Mouse (Mus musculus) testis, adult 2 months (tissue): Measurements from ENCODE around the gene Adprhl2. TPM values are rescaled to one million over a fixed set of nuclear protein-coding genes. Genes with fewer than 3 reads are reported as not detected.

Experiments
- H3K27ac ChIP-seq: fragments of 200-500 bp; 2 replicates; pipeline ENCODE4 v1.5.1; 2012; ENCODE audit warnings: low read depth, low read length; ENCODE audit not compliant: control insufficient read depth, insufficient read depth
- H3K27me3 ChIP-seq: fragments of 200-500 bp; 2 replicates; pipeline ENCODE4 v1.6.1; 2012; ENCODE audit warnings: mild to moderate bottlenecking, low read length, moderate library complexity; ENCODE audit not compliant: control insufficient read depth, insufficient read depth
- H3K36me3 ChIP-seq: fragments of 200-500 bp; 2 replicates; pipeline ENCODE4 v1.6.1; 2012; ENCODE audit warnings: mild to moderate bottlenecking, low read length; ENCODE audit not compliant: control insufficient read depth, insufficient read depth
- H3K4me1 ChIP-seq: fragments of 200-500 bp; 2 replicates; pipeline ENCODE4 v1.6.1; 2012; ENCODE audit warnings: low read length; ENCODE audit not compliant: control insufficient read depth, insufficient read depth
- H3K4me3 ChIP-seq: fragments of 200-500 bp; 2 replicates; pipeline ENCODE4 v1.5.1; 2012; ENCODE audit warnings: low read depth, mild to moderate bottlenecking, low read length, moderate library complexity, mixed read lengths; ENCODE audit not compliant: control insufficient read depth
- CTCF ChIP-seq: fragments of 200-500 bp; IDR thresholded peaks from 2 replicates; pipeline ENCODE4 v1.5.1; 2012; ENCODE audit warnings: low read depth, mild to moderate bottlenecking, inconsistent platforms, low read length, moderate library complexity; ENCODE audit not compliant: control insufficient read depth, insufficient read depth, insufficient replicate concordance
- POLR2A ChIP-seq: fragments of 200-500 bp; IDR thresholded peaks from 2 replicates; pipeline ENCODE4 v1.6.1; 2012; ENCODE audit warnings: low read depth, mild to moderate bottlenecking, inconsistent platforms, low read length, moderate library complexity; ENCODE audit not compliant: control insufficient read depth
- polyA plus RNA-seq: library from polyadenylated mRNA; depleted of rRNA; stranded (reverse); fragments of >200 nt; gene quantifications from 2 replicates; pipeline ENCODE4 v1.2.3, GENCODE M21; 2012; rRNA removed

Adprhl2 gene
- polyA plus RNA-seq, 1 experiment, result 5.8 TPM

DNA sequence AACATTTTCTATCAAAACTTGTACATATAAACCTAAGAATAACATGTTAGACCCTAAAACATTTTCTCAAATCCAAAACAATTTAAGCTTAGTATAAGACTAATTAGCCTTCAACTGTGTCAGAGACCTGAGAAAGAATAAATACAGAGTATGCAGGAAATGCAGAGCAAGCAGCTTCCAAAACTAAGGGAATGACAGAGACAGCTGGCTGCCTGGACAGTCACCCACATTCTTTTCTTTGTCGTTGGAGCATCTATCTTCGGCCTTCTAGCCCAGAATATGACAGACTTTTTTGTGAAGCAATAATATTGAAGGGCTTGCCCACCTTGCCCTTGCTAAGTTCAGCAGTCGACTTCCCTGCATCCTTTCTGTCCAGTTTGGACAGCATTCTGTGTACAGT is 52.2 kb downstream of the Adprhl2 start:
- no peak for TF ChIP-seq CTCF
- no peak for TF ChIP-seq POLR2A
- Histone ChIP-seq H3K36me3 (no peaks in the 10 kb centered on the region), H3K4me1 (no peaks in the 10 kb centered on the region), H3K27ac (no peak overlapping the region), H3K27me3 (no peaks in the 10 kb centered on the region), H3K4me3 (no peak overlapping the region)

Other genes starting within 250 kb of the Adprhl2 start
- 41.9 and 43.5 TPM in 2 replicates for gene Lsm10, start 225.1 kb downstream of the Adprhl2 start, polyA plus RNA-seq
- gene Stk40, start 217.7 kb downstream of the Adprhl2 start, polyA plus RNA-seq, result 33.5 and 33.9 TPM in 2 replicates
- gene Eva1b, start 174.0 kb downstream of the Adprhl2 start, polyA plus RNA-seq, result 5.4 and 6.2 TPM in 2 replicates
- 285 and 337 TPM in 2 replicates for gene Sh3d21, start 158.2 kb downstream of the Adprhl2 start, polyA plus RNA-seq
- 48.4 and 56.8 TPM in 2 replicates for gene Thrap3, start 118.9 kb downstream of the Adprhl2 start, polyA plus RNA-seq
- gene Map7d1, start 65.4 kb downstream of the Adprhl2 start, polyA plus RNA-seq, result 6.0 and 7.5 TPM in 2 replicates
- gene Trappc3, start 59.4 kb downstream of the Adprhl2 start, polyA plus RNA-seq, result 20.1 and 20.5 TPM in 2 replicates
- gene Col8a2, start 34.9 kb downstream of the Adprhl2 start, polyA plus RNA-seq, result 0.42 and 0.48 TPM in 2 replicates
- 507 and 517 TPM in 2 replicates for gene Tekt2, start 4.0 kb upstream of the Adprhl2 start, polyA plus RNA-seq
- gene Ago3, start 107.9 kb upstream of the Adprhl2 start, polyA plus RNA-seq, result 14.7 and 15.5 TPM in 2 replicates
- gene Ago1, start 146.9 kb upstream of the Adprhl2 start, polyA plus RNA-seq, result 3.6 and 3.7 TPM in 2 replicates
- gene Ago4, start 211.8 kb upstream of the Adprhl2 start, polyA plus RNA-seq, result 4.7 and 5.1 TPM in 2 replicates
- gene Clspn, start 235.2 kb upstream of the Adprhl2 start, polyA plus RNA-seq, result 1.6 and 2.2 TPM in 2 replicates